Mouse (Mus musculus) right cerebral cortex, postnatal 10 days (tissue): ENCODE measurements around the gene Znhit2.

ENCODE experiments used
- DNase-seq, 2 experiments: peaks; one replicate each; pipeline ENCODE4 v3.0.0; 2021; ENCODE audit warnings: low spot score in 2 of 2

Gene Znhit2

DNA sequence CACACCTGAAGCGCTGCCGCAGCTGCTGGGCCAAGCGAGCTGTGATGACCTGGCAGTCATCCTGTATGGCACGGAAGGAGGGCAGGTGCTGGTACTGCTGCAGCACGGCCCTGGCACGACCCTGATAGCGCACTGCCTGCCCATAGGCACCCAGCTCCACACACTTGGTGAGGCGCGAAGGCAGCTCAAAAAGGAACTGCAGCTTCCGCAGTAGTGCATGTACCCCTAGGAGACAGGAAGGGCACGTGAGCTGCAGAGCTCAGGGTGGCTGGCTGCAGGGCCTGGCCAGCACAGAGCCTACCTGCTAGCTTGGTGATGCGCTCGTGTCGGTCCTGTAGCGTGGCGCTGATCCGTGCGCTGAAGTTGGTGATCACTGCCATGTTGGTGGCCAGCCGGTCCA is 10.3 kb downstream of the Znhit2 start:
- no peak for DNase-seq

DNA sequence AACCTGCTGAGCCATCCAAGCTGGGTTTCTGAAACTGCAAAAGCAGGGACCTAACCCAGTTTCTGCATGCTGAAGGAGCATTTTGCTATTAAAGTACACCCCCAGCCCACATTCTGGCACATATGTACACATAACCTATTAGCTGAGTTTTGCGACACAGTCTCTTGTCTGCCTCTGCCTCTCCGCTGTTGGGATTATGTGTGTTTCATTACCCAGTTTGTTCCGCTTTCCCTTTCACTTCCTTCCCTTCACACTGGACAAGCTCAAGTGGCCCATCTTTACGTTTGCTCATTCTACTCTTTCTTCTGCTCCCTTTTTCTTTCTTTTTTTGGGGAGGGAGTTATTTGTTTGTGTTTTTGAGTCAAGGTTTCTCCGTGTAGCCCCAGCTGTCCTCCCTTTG is 12.9 kb downstream of the Znhit2 start:
- DNase-seq, result no peak

DNA sequence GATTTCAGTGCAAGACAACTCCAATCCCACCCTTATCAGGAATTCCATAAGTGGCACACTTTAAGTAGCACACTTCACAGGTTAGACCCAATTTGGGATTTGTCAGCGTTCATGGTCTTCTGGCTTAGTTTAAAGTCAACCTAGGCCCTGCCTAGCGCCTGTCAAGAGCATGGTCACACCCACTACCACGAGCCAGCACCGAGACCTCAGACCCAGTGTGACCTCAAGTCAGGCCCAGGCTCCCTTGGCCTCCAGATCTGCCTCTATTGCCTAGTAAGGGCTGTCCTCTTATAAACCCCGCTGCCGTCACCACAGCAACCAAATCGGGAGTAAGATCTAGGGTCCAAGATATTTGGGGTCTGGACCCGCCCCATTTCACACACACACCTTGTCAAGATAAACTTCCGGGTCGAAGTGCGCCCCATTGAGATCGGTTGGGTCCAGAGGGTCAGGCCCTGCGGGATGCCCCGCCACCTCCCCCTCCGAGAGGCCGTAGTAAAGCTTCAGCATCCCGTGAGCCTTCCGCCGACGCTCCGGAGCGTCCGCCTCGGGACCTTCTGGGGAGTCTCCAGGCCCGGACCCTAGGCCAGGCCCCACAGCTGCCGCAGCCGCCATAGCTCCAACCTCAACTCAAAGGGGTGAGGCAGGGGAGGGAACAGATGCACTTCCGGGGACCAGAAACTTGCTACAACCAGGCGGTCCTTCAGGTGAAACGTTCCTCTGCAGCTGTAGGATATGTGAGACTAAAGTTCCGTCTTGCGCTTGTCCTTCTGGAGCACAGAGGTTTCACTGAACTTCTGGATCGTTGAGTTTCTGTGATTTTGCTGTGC is 15.8 kb downstream of the Znhit2 start, which contains the start of gene Vps51:
Gene Vps51 (minus strand): TSS at position 668 of the 830 bp plus-strand sequence.
- DNase-seq, result peak; percentile 91 to 94

DNA sequence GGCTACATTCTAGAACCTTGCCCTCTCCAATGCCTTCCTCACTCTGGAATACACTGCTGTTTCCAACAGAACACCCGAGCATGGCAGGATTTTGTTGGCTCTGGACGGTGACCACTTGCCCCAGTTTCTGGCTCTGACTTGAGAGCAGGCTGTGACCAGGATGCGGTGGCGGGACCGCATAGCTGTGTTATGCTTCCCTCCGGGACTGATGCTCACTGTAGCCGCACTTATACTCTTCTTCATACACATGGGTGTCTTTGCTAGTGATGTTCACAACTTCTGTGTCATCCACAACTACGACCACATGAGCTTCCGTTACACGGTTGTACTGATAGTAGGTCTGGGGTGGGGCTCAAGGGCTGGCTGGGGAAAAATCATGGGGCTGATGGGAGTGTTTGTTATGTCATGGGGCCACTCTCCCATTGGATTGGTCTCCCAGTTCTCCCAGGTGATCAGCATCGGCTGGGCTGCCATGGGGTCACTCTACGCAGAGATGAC is 19.0 kb downstream of the Znhit2 start, which contains the start of gene Tmem262:
Gene Tmem262 (plus strand): TSS at position 51 of the 498 bp plus-strand sequence.
- DNase-seq, result no peak

DNA sequence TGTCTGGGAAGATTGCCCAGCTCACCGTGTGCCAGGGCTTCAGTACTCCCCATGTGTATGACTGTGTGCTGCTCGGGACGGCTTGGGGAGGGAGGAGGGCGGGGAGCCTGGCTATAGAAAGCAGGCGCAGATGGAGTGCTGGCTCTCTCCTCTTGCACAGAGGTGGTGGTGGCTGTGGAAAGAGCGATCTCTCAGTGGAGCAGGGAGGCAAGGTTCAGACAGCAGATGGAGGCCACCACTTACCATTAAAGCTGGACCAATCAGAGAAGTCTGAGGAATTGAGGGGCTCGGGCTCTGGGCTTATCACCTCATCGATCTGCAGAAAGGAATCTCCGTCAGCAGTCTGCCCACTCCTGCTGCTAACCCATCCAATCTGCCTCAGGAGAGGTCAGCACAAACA is 21.2 kb downstream of the Znhit2 start, which contains the start of gene Gm28374:
Gene Gm28374 (minus strand): TSS at position 101 of the 400 bp plus-strand sequence.
- DNase-seq, result no peak

DNA sequence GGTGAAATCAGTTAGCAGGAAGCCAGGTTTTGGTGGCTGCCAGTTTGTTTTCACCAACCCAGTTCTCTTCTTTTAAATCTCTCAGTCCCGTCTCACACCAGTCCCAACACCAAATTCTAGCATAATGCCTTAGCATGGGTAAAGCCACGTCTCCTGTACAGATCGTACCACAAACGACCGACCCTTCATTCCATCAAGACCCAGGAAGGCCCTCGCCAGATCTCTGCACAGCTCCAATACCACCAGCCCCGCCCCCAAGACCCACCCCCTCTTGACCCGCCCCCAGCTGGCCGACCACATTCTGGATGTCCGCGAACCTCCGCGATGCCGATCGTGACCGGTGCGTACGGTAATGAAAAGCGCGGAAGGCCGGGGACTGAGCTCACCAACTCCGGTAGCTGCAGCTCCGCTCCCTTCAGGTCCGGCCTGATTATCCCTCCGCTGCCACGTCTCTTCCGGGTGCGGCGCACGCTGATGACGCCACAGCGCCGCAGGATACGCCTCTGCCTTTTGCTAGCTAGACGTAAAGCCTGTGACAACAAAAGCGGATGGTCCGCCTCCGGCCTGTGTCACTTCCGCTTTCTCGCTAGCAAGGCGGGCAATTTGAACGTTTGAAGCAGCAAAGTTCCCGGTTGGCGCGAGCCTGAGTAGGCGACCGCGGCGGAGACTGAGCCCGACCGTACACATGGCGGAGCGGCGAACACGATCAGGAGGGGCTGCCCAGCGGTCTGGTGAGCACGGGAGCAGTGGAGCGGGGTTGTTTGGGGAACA is 23.7 kb downstream of the Znhit2 start, which contains the start of the genes Zfpl1 and Cdca5:
Gene Zfpl1 (minus strand): TSS at position 479 of the 771 bp plus-strand sequence.
Gene Cdca5 (plus strand): TSS at position 506 of the 771 bp plus-strand sequence.
- DNase-seq, result peak; percentile 98 to 99

DNA sequence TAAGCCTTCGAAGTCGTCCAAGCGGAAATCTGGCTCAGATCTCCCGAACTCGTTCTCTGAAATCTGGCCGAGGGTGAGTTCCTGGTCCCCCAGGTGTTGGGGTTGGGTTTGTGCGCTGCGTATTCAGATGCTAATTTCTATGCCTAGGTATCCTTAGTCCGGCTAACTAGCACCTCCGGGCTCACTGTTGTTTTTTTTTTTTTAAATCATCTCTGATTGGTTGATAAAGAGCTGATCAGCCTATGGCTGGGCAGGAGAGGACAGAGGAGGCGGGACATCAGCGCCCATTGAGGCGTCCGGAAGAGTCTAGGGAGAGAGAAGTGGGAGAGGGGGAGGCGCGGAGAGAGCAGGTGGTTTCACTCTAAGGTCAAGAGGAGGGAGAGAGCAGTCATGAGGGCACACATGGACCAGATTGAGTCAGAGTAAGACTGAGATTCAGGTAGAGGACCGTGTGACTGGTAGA is 24.5 kb downstream of the Znhit2 start:
- peak; percentile 63 to 64 for DNase-seq

DNA sequence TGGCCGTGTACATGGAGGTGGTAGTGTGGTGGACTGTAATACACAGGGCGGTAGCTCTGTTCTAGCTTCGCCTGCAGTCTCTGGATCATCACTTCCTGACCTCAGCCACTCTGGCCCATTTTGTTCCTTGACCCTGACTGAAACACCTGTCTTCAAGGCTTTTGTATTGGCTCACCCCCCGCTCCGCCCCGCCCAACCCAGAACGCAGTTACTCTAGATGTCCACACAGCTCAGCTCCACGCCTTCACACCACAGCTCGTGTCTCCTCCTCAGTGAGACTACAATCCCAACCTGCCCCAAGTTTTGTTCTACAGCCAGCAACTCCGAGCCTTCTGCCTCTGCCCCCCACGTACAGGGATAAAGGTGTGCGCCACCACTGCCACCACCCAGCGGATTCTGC is 27.8 kb downstream of the Znhit2 start:
- peak in 1 of 2 experiments; percentile 18 for DNase-seq

DNA sequence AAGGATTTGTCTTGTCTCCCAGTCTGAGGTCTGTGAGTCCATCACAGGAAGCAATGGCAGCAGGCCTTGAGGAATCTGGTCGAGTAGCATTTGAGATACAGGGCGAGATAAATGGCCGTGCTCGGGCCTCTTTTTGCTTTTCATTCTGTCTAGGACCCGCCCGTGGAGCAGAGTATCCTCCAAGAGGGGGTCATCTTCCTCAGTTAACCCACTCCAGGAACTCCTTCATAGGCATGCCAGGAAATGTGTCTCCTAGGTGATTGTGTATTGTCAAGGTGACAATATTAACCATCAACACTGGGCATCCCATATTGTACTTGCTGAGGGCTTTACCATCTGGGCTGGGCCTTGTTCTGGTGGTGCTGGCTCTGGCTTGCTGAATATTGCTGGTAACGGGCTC is 33.1 kb downstream of the Znhit2 start, which contains the start of gene AC131692.1:
Gene AC131692.1 (plus strand): TSS at position 301 of the 400 bp plus-strand sequence.
- no peak for DNase-seq

DNA sequence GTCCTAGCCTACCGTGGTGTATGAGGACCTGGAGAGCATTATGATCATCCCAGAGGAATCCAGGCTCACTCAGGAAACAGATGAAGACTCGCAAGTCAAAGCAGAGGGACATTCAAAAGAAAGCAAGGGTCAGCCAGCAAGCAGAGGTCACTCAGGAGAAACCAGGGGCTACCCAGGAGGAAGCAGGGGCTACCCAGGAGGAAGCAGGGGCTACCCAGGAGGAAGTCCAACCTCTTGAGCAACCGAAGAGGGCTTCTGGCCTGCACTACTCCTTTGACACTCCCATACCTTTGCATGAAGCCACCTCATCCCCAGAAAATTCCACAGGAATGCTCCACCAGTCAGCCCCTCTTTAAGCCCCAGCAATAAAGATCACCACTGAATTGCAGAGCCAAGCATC is 36.9 kb downstream of the Znhit2 start:
- DNase-seq, result no peak

DNA sequence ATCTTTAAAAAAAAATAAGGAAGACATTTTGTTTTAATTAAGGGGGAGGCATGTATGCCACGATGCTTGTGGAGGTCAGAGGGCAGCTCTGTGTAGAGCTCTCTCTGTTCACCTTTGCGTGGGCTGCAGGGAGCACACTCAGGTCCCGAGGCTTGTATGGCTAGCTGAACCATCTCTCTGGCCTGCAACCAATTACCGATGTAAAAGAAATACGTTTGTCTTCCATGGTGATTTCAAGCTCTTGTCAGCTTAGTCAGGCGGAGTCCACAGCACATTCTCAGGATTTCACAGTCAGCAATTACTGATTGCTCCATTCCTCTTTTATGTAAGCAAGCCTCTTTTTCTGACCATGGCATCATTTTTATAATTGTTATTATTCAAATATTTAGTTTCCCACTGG is 40.2 kb downstream of the Znhit2 start:
- no peak for DNase-seq

DNA sequence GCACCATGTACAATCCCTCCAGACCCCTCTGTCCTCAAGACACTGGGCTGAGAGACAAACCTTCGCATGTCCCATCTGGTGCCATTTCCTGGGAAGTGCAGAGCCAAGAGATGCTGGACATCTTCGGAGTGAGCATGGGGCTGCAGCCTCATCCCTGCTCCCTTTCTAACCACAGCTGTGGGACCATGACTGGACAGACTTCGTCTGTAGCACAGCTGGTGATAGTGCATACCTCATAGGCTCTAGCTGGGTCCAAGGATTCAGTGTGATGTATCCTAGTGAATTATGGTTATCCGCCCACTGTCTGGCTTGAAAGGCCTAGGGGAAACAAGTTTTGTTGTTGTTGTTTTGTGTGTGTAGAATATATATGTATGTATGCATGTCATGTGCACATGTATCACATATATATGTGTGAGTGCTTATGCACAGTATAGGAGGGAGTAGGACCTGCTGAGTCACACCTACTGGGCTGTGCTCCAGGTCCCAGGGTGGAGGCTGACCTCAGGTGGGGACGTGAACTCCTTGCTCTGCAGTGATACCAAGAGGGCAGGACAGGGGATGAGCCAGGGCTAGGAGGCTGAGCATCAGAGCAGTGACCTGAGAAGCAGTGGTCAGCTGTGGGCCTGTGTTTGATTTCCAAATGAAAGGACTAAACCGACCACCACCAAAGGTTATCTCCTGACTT is 41.3 kb downstream of the Znhit2 start:
- DNase-seq, result no peak

DNA sequence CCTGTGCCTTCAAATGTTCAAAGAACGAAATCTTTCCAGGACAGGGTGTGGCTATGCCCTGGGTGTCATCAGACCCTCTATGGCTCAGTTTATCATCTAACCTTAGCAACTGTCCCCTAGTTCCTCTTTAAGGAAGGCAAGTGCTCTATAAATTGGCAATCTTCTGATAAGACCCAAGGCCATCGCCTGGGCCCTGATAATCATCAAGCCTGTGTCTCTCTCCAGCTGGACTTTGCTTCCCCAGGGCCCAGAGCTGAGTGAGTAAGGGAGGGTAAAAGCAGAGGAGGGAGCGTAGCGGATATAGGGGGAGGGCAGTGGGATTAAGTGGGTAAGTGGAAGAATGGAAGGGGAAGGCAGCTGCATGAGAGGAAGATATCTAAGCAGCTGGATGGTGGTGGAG is 43.5 kb downstream of the Znhit2 start:
- no peak for DNase-seq

DNA sequence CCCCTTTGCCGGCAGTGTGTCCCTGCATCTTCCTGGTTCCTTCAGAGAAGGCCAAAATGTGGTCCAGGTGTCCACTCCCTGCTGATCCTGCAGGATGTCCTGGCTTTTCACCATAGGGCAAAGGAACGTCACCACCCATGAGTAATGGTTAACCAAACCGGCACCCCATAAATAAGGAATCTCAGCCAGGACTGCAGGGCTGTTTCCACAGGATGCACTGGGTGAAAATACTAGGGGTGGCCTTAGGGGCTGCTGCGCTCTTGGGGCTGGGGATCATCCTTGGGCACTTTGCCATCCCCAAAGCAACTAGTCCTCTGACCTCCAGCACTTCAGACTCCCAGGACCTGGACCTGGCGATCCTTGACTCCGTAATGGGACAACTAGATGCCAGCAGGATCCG is 44.6 kb downstream of the Znhit2 start, which contains the start of gene Naaladl1:
Gene Naaladl1 (plus strand): TSS at position 197 of the 400 bp plus-strand sequence.
- DNase-seq, result no peak
